Mouse (Mus musculus) G1E (cell line): Measurements from ENCODE around the gene Snapc3. TPM values are rescaled to one million over a fixed set of nuclear protein-coding genes. Genes with fewer than 3 reads are reported as not detected.

Source experiments
- ATAC-seq: 2 replicates; pipeline ENCODE4 v1.8.0; 2016; ENCODE audit warnings: mild to moderate bottlenecking; ENCODE audit not compliant: insufficient number of reproducible peaks, poor library complexity, low FRiP score, severe bottlenecking; ENCODE audit errors: extremely low read depth
- DNase-seq: peaks from one replicate; pipeline ENCODE4 v3.0.0; 2012; ENCODE audit warnings: low spot score
- H3K27me3 ChIP-seq: 2 replicates; pipeline ENCODE4 v1.6.1; 2012; ENCODE audit warnings: mild to moderate bottlenecking, low read length, inconsistent platforms; ENCODE audit not compliant: insufficient read depth
- H3K36me3 ChIP-seq: replicated peaks from 2 replicates; pipeline ENCODE3; 2012; ENCODE audit warnings: mild to moderate bottlenecking, inconsistent platforms
- H3K4me1 ChIP-seq: 2 replicates; pipeline ENCODE4 v1.6.1; 2012; ENCODE audit warnings: low read depth, low read length, inconsistent platforms, mixed read lengths; ENCODE audit not compliant: insufficient read depth
- H3K4me3 ChIP-seq: 2 replicates; pipeline ENCODE4 v1.5.1; 2012; ENCODE audit warnings: low read depth, mild to moderate bottlenecking, inconsistent platforms, low read length, moderate library complexity, mixed read lengths
- H3K9me3 ChIP-seq: replicated peaks from 2 replicates; pipeline ENCODE4 v1.6.1; 2012; ENCODE audit warnings: inconsistent platforms
- CTCF ChIP-seq: IDR thresholded peaks from 2 replicates; pipeline ENCODE4 v1.5.1; 2012; ENCODE audit warnings: low read depth, low read length, inconsistent platforms, mixed read lengths
- GATA1 ChIP-seq: IDR thresholded peaks from 2 replicates; pipeline ENCODE4 v1.6.1; 2012; ENCODE audit warnings: borderline replicate concordance, low read length, inconsistent platforms, mixed read lengths
- GATA2 ChIP-seq: IDR thresholded peaks from 2 replicates; pipeline ENCODE4 v1.6.1; 2012; ENCODE audit warnings: low read depth, low read length, inconsistent platforms, borderline replicate concordance
- POLR2AphosphoS5 ChIP-seq: IDR thresholded peaks from 2 replicates; pipeline ENCODE4 v1.6.1; 2012; ENCODE audit warnings: low read depth, low read length, inconsistent platforms; ENCODE audit not compliant: insufficient replicate concordance
- TAL1 ChIP-seq: conservative IDR thresholded peaks from 2 replicates; pipeline ENCODE4 v1.6.1; 2012; ENCODE audit warnings: low read depth, low read length, inconsistent platforms, mixed read lengths
- polyA plus RNA-seq: library from polyadenylated mRNA; stranded (reverse); fragments of >175 nt; gene quantifications from 2 replicates; pipeline ENCODE4 v1.2.3, GENCODE M21; 2012
- total RNA-seq, 2 experiments: library from RNA; stranded (forward) in 1 of 2; stranded (reverse) in 1 of 2; fragments of 200-1000 nt in 1 of 2; fragments of >200 nt in 1 of 2; fragmentation: Nextera tagmentation in 1 of 2; gene quantifications; 2 replicates each; pipeline ENCODE4 v1.2.3; 2014 to 2017

Gene Snapc3
- total and polyA plus RNA-seq, 3 experiments = 7.4 to 61.4 (median 57.6) TPM

- Histone ChIP-seq H3K36me3 (peaks cover 87% of the 10 kb centered on the region), H3K4me1 (no peaks in the 10 kb centered on the region), H3K4me3 (no peak overlapping the region), H3K9me3 (no peaks in the 10 kb centered on the region), H3K27me3 (no peaks in the 10 kb centered on the region)
- ATAC-seq (no peak), DNase-seq (no peak)
- TF ChIP-seq GATA2 = no peak
- TF ChIP-seq POLR2AphosphoS5 = no peak
- TF ChIP-seq TAL1 = no peak
- TF ChIP-seq GATA1 = no peak
- TF ChIP-seq CTCF = no peak
Observed at GRCm38 (mm10) chr4:83427141-83427540, 9.6 kb downstream of the Snapc3 start.

- Histone ChIP-seq H3K9me3 (no peaks in the 10 kb centered on the region), H3K36me3 (peaks cover 87% of the 10 kb centered on the region), H3K4me3 (no peak overlapping the region), H3K27me3 (no peaks in the 10 kb centered on the region), H3K4me1 (no peaks in the 10 kb centered on the region)
- ATAC-seq (no peak), DNase-seq (no peak)
- TF ChIP-seq GATA2 (no peak), CTCF (no peak), POLR2AphosphoS5 (no peak), TAL1 (no peak)
Observed at GRCm38 (mm10) chr4:83427696-83428095, 10.2 kb downstream of the Snapc3 start.

- no peaks in the 10 kb centered on the region for H3K4me1 ChIP-seq
- ATAC-seq (peak; percentile 62; the same call in 1 of the 2 replicates), DNase-seq (no peak)
- TF ChIP-seq CTCF (no peak), POLR2AphosphoS5 (no peak), GATA1 (no peak), TAL1 (no peak), GATA2 (no peak)
- H3K9me3 ChIP-seq = no peaks in the 10 kb centered on the region
- H3K4me3 ChIP-seq = no peak overlapping the region
- H3K36me3 ChIP-seq = peaks cover 86% of the 10 kb centered on the region
- H3K27me3 ChIP-seq = no peaks in the 10 kb centered on the region
Observed at GRCm38 (mm10) chr4:83428845-83429244, 11.3 kb downstream of the Snapc3 start.

GRCm38 (mm10) chr4:83431950-83432349 lies 14.4 kb downstream of the Snapc3 start:
- H3K9me3 ChIP-seq = no peaks in the 10 kb centered on the region
- no peaks in the 10 kb centered on the region for H3K4me1 ChIP-seq
- no peaks in the 10 kb centered on the region for H3K27me3 ChIP-seq
- ATAC-seq = no peak
- DNase-seq = no peak
- TF ChIP-seq POLR2AphosphoS5 (no peak), GATA1 (no peak), CTCF (no peak), GATA2 (no peak), TAL1 (no peak)
- H3K4me3 ChIP-seq = no peak overlapping the region
- H3K36me3 ChIP-seq = peaks cover 89% of the 10 kb centered on the region

- no peak for DNase-seq
- no peaks in the 10 kb centered on the region for H3K4me1 ChIP-seq
Observed at GRCm38 (mm10) chr4:83432901-83433300, 15.4 kb downstream of the Snapc3 start.

GRCm38 (mm10) chr4:83436375-83436774 lies 18.9 kb downstream of the Snapc3 start:
- ATAC-seq = no peak
- no peaks in the 10 kb centered on the region for H3K27me3 ChIP-seq

More at GRCm38 (mm10) chr4:83432901-83433300, 15.4 kb downstream of the Snapc3 start:
- Histone ChIP-seq H3K36me3 (peaks cover 87% of the 10 kb centered on the region), H3K9me3 (no peaks in the 10 kb centered on the region), H3K4me3 (no peak overlapping the region), H3K27me3 (no peaks in the 10 kb centered on the region)
- no peak for ATAC-seq
- TF ChIP-seq CTCF = no peak
- no peak for TF ChIP-seq GATA1
- TF ChIP-seq TAL1 = no peak
- no peak for TF ChIP-seq GATA2
- TF ChIP-seq POLR2AphosphoS5 = no peak

More at GRCm38 (mm10) chr4:83436375-83436774, 18.9 kb downstream of the Snapc3 start:
- H3K4me1 ChIP-seq = peaks cover 8% of the 10 kb centered on the region
- no peak for DNase-seq
- H3K36me3 ChIP-seq = peaks cover 93% of the 10 kb centered on the region
- no peaks in the 10 kb centered on the region for H3K9me3 ChIP-seq
- TF ChIP-seq GATA2 = no peak
- TF ChIP-seq CTCF = no peak
- no peak for TF ChIP-seq POLR2AphosphoS5
- H3K4me3 ChIP-seq = no peak overlapping the region
